Mouse (Mus musculus) embryonic facial prominence, embryonic 10.5 days (tissue): ENCODE data around the gene Scly. TPM values are rescaled to one million over a fixed set of nuclear protein-coding genes. Genes with fewer than 3 reads are reported as not detected.

Source experiments
- DNase-seq: peaks from one replicate; pipeline ENCODE4 v3.0.0-alpha.2; 2017; ENCODE audit warnings: low spot score
- H3K27ac ChIP-seq: fragments of 300-500 bp; sonication (generic); replicated peaks from 2 replicates; pipeline ENCODE4 v1.5.1; 2016; ENCODE audit warnings: mild to moderate bottlenecking
- H3K27me3 ChIP-seq: fragments of 300-500 bp; sonication (generic); replicated peaks from 2 replicates; pipeline ENCODE4 v1.6.1; 2016; ENCODE audit warnings: low read depth, mild to moderate bottlenecking; ENCODE audit not compliant: poor library complexity, severe bottlenecking
- H3K36me3 ChIP-seq: fragments of 300-500 bp; sonication (generic); replicated peaks from 2 replicates; pipeline ENCODE4 v1.6.1; 2016; ENCODE audit warnings: mild to moderate bottlenecking, moderate library complexity
- H3K4me1 ChIP-seq: fragments of 300-500 bp; sonication (generic); 2 replicates; pipeline ENCODE4 v1.6.1; 2016
- H3K4me3 ChIP-seq: fragments of 300-500 bp; sonication (generic); 2 replicates; pipeline ENCODE4 v1.5.1; 2016; ENCODE audit warnings: mild to moderate bottlenecking, moderate library complexity
- H3K9me3 ChIP-seq: fragments of 300-500 bp; sonication (generic); 2 replicates; pipeline ENCODE4 v1.6.1; 2016; ENCODE audit warnings: mild to moderate bottlenecking
- WGBS: fragments of 180-500 bp; shearing (Covaris S2); methylation state at CpG from one replicate; pipeline ENCODE4 v1.1.7; 2016; 5-methylcytosine and 5-hydroxymethylcytosine counted together
- polyA plus RNA-seq: library from polyadenylated mRNA; unstranded; fragments of >200 nt; fragmentation: Nextera tagmentation; extraction: Ambion mirVana; gene quantifications from 2 replicates; pipeline ENCODE4 v1.2.1, GENCODE M21; 2016

Scly gene
- polyA plus RNA-seq, 1 experiment from 2014 or later, result 16.5 TPM

- Histone ChIP-seq H3K27me3 (no peaks in the 10 kb centered on the region), H3K36me3 (peaks cover 73% of the 10 kb centered on the region), H3K9me3 (no peaks in the 10 kb centered on the region), H3K4me3 (no peak overlapping the region), H3K4me1 (peaks cover 13% of the 10 kb centered on the region), H3K27ac (no peak overlapping the region)
- WGBS, result 93% methylated on average over 13 of the region's 13 CpGs
- no peak for DNase-seq
Measured at GRCm38 (mm10) chr1:91309366-91310085, 11.4 kb downstream of the Scly start.

GRCm38 (mm10) chr1:91312273-91312672 lies 14.1 kb downstream of the Scly start:
- no peak for DNase-seq
- peaks cover 53% of the 10 kb centered on the region for H3K36me3 ChIP-seq
- WGBS, result 90% methylated on average over 4 of the region's 4 CpGs
- H3K27me3 ChIP-seq, result no peaks in the 10 kb centered on the region
- H3K4me3 ChIP-seq, result no peak overlapping the region
- no peaks in the 10 kb centered on the region for H3K9me3 ChIP-seq
- peaks cover 16% of the 10 kb centered on the region for H3K4me1 ChIP-seq
- H3K27ac ChIP-seq, result no peak overlapping the region

- peaks cover 46% of the 10 kb centered on the region for H3K36me3 ChIP-seq
- H3K4me1 ChIP-seq, result peaks cover 16% of the 10 kb centered on the region
- H3K9me3 ChIP-seq, result no peaks in the 10 kb centered on the region
- peak overlapping the region; percentile 69 for H3K27ac ChIP-seq
- H3K4me3 ChIP-seq, result no peak overlapping the region
- 37% methylated on average over 5 of the region's 5 CpGs for WGBS
- peak; percentile 63 for DNase-seq
- no peaks in the 10 kb centered on the region for H3K27me3 ChIP-seq
Measured at GRCm38 (mm10) chr1:91313251-91313650, 15.1 kb downstream of the Scly start.

GRCm38 (mm10) chr1:91317656-91318055 lies 19.5 kb downstream of the Scly start:
- 86% methylated on average over 6 of the region's 6 CpGs for WGBS
- DNase-seq, result no peak

GRCm38 (mm10) chr1:91321760-91322438 lies 23.8 kb downstream of the Scly start, which contains the start of gene Espnl:
Gene Espnl, plus strand, starts transcription at chr1:91322075.
- DNase-seq, result no peak
- no peaks in the 10 kb centered on the region; the same call in 1 of the 2 replicates for H3K36me3 ChIP-seq
- WGBS, result 67% methylated on average over 19 of the region's 19 CpGs

More at GRCm38 (mm10) chr1:91317656-91318055, 19.5 kb downstream of the Scly start:
- Histone ChIP-seq H3K4me3 (no peak overlapping the region), H3K27me3 (no peaks in the 10 kb centered on the region), H3K9me3 (no peaks in the 10 kb centered on the region), H3K36me3 (peaks cover 7% of the 10 kb centered on the region), H3K4me1 (peaks cover 25% of the 10 kb centered on the region), H3K27ac (no peak overlapping the region)

GRCm38 (mm10) chr1:91324646-91325045 lies 26.5 kb downstream of the Scly start:
- no peaks in the 10 kb centered on the region for H3K9me3 ChIP-seq
- peaks cover 35% of the 10 kb centered on the region for H3K4me1 ChIP-seq
- H3K27me3 ChIP-seq, result no peaks in the 10 kb centered on the region
- no peak for DNase-seq
- no peak overlapping the region for H3K4me3 ChIP-seq
- H3K27ac ChIP-seq, result 0 out of 2 replicates have a peak overlapping the region, but pooled peaks have one; percentile 30
- no peaks in the 10 kb centered on the region for H3K36me3 ChIP-seq
- WGBS, result 65% methylated on average over 2 of the region's 2 CpGs

More at GRCm38 (mm10) chr1:91321760-91322438, 23.8 kb downstream of the Scly start, which contains the start of gene Espnl:
- Histone ChIP-seq H3K4me1 (peaks cover 26% of the 10 kb centered on the region), H3K27ac (peak within 1 kb of the TSS; percentile 8; the same call in 1 of the 2 replicates), H3K9me3 (no peaks in the 10 kb centered on the region), H3K27me3 (no peaks in the 10 kb centered on the region), H3K4me3 (no peak within 1 kb of the TSS)

GRCm38 (mm10) chr1:91325488-91326042 lies 27.4 kb downstream of the Scly start:
- Histone ChIP-seq H3K4me1 (peaks cover 35% of the 10 kb centered on the region), H3K4me3 (no peak overlapping the region), H3K27me3 (no peaks in the 10 kb centered on the region), H3K9me3 (no peaks in the 10 kb centered on the region), H3K27ac (no peak overlapping the region), H3K36me3 (no peaks in the 10 kb centered on the region)
- 67% methylated on average over 4 of the region's 4 CpGs for WGBS
- DNase-seq, result no peak

GRCm38 (mm10) chr1:91332102-91332501 lies 34.0 kb downstream of the Scly start:
- H3K9me3 ChIP-seq, result no peaks in the 10 kb centered on the region
- H3K4me1 ChIP-seq, result peaks cover 9% of the 10 kb centered on the region; the same call in 1 of the 2 replicates
- H3K36me3 ChIP-seq, result no peaks in the 10 kb centered on the region
- H3K27me3 ChIP-seq, result no peaks in the 10 kb centered on the region
- H3K27ac ChIP-seq, result no peak overlapping the region
- DNase-seq, result no peak
- H3K4me3 ChIP-seq, result no peak overlapping the region
- 58% methylated on average over 4 of the region's 4 CpGs for WGBS

GRCm38 (mm10) chr1:91333582-91333981 lies 35.4 kb downstream of the Scly start:
- Histone ChIP-seq H3K9me3 (no peaks in the 10 kb centered on the region), H3K4me3 (no peak overlapping the region), H3K4me1 (peaks cover 13% of the 10 kb centered on the region), H3K27ac (no peak overlapping the region), H3K27me3 (no peaks in the 10 kb centered on the region), H3K36me3 (no peaks in the 10 kb centered on the region)
- no peak for DNase-seq

- WGBS, result 85% methylated on average over 7 of the region's 7 CpGs
- peaks cover 18% of the 10 kb centered on the region for H3K27me3 ChIP-seq
- no peak overlapping the region for H3K27ac ChIP-seq
- H3K36me3 ChIP-seq, result no peaks in the 10 kb centered on the region
- no peak overlapping the region for H3K4me3 ChIP-seq
- H3K4me1 ChIP-seq, result peaks cover 11% of the 10 kb centered on the region
- H3K9me3 ChIP-seq, result no peaks in the 10 kb centered on the region
- DNase-seq, result no peak
Measured at GRCm38 (mm10) chr1:91337355-91337754, 39.2 kb downstream of the Scly start.

GRCm38 (mm10) chr1:91344001-91344400 lies 45.9 kb downstream of the Scly start:
- no peak overlapping the region for H3K27ac ChIP-seq
- peaks cover 82% of the 10 kb centered on the region for H3K27me3 ChIP-seq
- no peak overlapping the region for H3K4me3 ChIP-seq
- DNase-seq, result no peak
- H3K9me3 ChIP-seq, result no peaks in the 10 kb centered on the region
- H3K36me3 ChIP-seq, result no peaks in the 10 kb centered on the region
- peaks cover 22% of the 10 kb centered on the region for H3K4me1 ChIP-seq
- 75% methylated on average over 3 of the region's 3 CpGs for WGBS

GRCm38 (mm10) chr1:91344921-91345685 lies 47.0 kb downstream of the Scly start:
- 4% methylated on average over 68 of the region's 68 CpGs for WGBS
- no peaks in the 10 kb centered on the region for H3K36me3 ChIP-seq
- H3K4me1 ChIP-seq, result peaks cover 22% of the 10 kb centered on the region
- 0 out of 2 replicates have a peak overlapping the region, but pooled peaks have one; percentile 14 for H3K27ac ChIP-seq
- no peaks in the 10 kb centered on the region for H3K9me3 ChIP-seq
- peak; percentile 54 for DNase-seq
- peaks cover 80% of the 10 kb centered on the region for H3K27me3 ChIP-seq
- H3K4me3 ChIP-seq, result peak overlapping the region; percentile 52
